Mouse (Mus musculus) E14TG2a.4 (cell line): ENCODE measurements around the gene Tada3.

Experiments
- H3K27me3 ChIP-seq: 2 replicates; pipeline ENCODE4 v1.6.1; 2014; ENCODE audit warnings: low read length, control low read depth; ENCODE audit not compliant: insufficient read depth
- H3K36me3 ChIP-seq: 2 replicates; pipeline ENCODE4 v1.6.1; 2014; ENCODE audit warnings: low read length, control low read depth; ENCODE audit not compliant: insufficient read depth
- H3K4me1 ChIP-seq: replicated peaks from 2 replicates; pipeline ENCODE4 v1.6.1; 2014; ENCODE audit warnings: low read depth, low read length, control low read depth
- H3K4me3 ChIP-seq: replicated peaks from 2 replicates; pipeline ENCODE4 v1.5.1; 2014; ENCODE audit warnings: mild to moderate bottlenecking, low read length
- H3K9me3 ChIP-seq: 2 replicates; pipeline ENCODE4 v1.6.1; 2014; ENCODE audit warnings: low read length, control low read depth
- CTCF ChIP-seq: conservative IDR thresholded peaks from 2 replicates; pipeline ENCODE4 v1.5.1; 2014; ENCODE audit warnings: low read length
- NANOG ChIP-seq: IDR thresholded peaks from 2 replicates; pipeline ENCODE4 v1.6.1; 2014; ENCODE audit warnings: borderline replicate concordance, low read length, mixed read lengths
- POU5F1 ChIP-seq: IDR thresholded peaks from 2 replicates; pipeline ENCODE4 v1.6.1; 2014; ENCODE audit warnings: low read length, borderline replicate concordance

Tada3 gene

DNA sequence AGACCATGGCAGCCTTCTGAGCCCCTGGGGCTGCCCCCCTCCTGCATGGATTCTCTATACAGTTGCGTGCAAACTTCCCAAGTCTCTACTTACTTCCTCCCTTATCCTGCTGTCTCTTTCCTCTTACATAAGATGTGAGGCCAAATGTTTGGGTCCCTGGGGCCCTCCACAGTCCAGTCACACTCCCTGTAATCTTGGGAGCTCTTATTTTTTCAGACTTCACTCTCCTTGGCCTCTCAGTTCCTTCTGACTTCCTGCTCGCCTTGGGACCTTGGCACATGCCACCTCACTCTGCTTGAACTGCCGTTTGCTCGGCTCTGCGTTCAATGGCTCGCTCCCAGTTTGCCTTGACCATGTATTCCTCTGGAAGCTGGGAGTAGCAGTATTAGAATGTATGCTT lies 16.3 kb upstream of the Tada3 start:
- Histone ChIP-seq H3K4me1 (peaks cover 93% of the 10 kb centered on the region), H3K36me3 (peaks cover 39% of the 10 kb centered on the region), H3K9me3 (no peaks in the 10 kb centered on the region), H3K4me3 (no peak overlapping the region), H3K27me3 (0 out of 2 replicates have a peak, but pooled peaks cover 5% of the 10 kb centered on the region)
- TF ChIP-seq POU5F1 = no peak
- no peak for TF ChIP-seq NANOG

- TF ChIP-seq CTCF (no peak), NANOG (no peak), POU5F1 (no peak)
- Histone ChIP-seq H3K4me1 (peaks cover 93% of the 10 kb centered on the region), H3K36me3 (peaks cover 49% of the 10 kb centered on the region), H3K27me3 (0 out of 2 replicates have a peak, but pooled peaks cover 5% of the 10 kb centered on the region), H3K9me3 (no peaks in the 10 kb centered on the region), H3K4me3 (peak overlapping the region; percentile 85)
Measured at GRCm38 (mm10) chr6:113392387-113393071, 14.8 kb upstream of the Tada3 start.

DNA sequence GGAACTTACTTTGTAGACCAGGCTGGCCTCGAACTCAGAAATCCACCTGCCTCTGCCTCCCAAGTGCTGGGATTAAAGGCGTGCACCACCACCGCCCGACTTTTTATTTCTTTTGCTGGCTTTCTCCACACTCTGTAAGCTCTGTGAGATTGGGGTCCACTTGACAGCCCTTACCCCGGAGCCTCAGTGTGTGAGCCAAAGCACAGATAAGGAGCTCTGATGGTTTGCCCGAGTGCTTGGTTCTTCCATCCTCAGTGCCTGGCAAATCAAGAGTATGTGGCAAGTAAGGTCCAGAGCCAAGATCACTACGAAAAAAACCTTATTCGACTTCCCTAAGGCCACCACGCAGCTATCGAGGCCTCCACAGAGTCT lies 14.3 kb upstream of the Tada3 start:
- Histone ChIP-seq H3K4me1 (peaks cover 93% of the 10 kb centered on the region), H3K36me3 (peaks cover 55% of the 10 kb centered on the region), H3K27me3 (0 out of 2 replicates have a peak, but pooled peaks cover 5% of the 10 kb centered on the region), H3K4me3 (peak overlapping the region; percentile 85), H3K9me3 (no peaks in the 10 kb centered on the region)
- no peak for TF ChIP-seq NANOG
- no peak for TF ChIP-seq POU5F1

GRCm38 (mm10) chr6:113390715-113391114 lies 13.0 kb upstream of the Tada3 start:
- Histone ChIP-seq H3K9me3 (no peaks in the 10 kb centered on the region), H3K27me3 (0 out of 2 replicates have a peak, but pooled peaks cover 5% of the 10 kb centered on the region), H3K4me3 (no peak overlapping the region), H3K4me1 (peaks cover 84% of the 10 kb centered on the region), H3K36me3 (peaks cover 67% of the 10 kb centered on the region)
- TF ChIP-seq POU5F1 (no peak), CTCF (no peak), NANOG (no peak)

DNA sequence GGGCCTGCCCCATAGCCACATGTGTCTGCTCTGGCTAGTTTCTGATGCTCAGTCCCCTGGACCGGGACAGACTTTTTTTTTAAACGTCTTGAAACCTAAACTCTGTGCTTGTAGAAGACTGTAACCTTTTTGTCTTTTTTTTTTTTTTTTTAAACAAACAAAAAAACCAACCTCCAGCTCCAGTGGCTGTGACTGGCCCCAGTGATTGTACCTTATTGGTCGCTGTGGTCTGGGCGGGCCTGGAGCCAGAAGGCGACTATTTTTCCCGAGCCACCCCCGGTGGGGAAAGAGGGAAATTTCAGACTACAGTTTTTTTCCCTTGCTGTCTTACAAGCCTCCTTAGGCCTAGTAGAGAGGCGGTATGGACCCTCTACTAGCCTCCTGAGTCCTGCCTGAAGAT lies 11.3 kb upstream of the Tada3 start, which contains the start of gene Ttll3:
TSS of gene Ttll3 (plus strand) at position 301 of the 400 bp plus-strand sequence.
- Histone ChIP-seq H3K36me3 (peaks cover 76% of the 10 kb centered on the region), H3K4me1 (peaks cover 83% of the 10 kb centered on the region), H3K27me3 (0 out of 2 replicates have a peak, but pooled peaks cover 5% of the 10 kb centered on the region), H3K4me3 (peak within 1 kb of the TSS; percentile 43), H3K9me3 (no peaks in the 10 kb centered on the region)
- TF ChIP-seq CTCF (no peak), POU5F1 (no peak), NANOG (no peak)

DNA sequence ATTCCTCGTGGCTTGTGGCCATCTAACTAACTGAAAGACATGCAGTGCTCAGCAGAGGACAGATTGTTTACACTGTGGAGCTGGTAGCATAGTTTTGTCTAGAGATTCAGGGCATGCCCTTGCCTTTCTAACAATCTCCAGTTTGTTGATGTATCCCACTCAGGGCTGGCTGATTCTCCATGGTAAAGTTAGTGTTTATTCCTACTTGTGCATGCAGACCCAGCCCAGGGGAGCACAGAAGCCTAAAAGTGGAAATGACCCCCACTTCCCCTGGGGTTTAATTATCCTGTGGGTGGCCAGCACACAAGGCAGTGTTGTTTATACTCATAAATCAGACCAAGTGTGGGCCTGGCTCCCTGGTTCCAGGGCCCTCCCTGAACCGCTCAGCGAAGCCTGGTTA lies 8.3 kb upstream of the Tada3 start:
- no peaks in the 10 kb centered on the region for H3K27me3 ChIP-seq
- no peak for TF ChIP-seq CTCF
- TF ChIP-seq POU5F1 = no peak
- TF ChIP-seq NANOG = no peak
- H3K36me3 ChIP-seq = peaks cover 100% of the 10 kb centered on the region
- H3K4me3 ChIP-seq = no peak overlapping the region
- H3K9me3 ChIP-seq = no peaks in the 10 kb centered on the region
- H3K4me1 ChIP-seq = peaks cover 73% of the 10 kb centered on the region

- H3K36me3 ChIP-seq = peaks cover 100% of the 10 kb centered on the region
Measured at GRCm38 (mm10) chr6:113385160-113385714, 7.6 kb upstream of the Tada3 start.

DNA sequence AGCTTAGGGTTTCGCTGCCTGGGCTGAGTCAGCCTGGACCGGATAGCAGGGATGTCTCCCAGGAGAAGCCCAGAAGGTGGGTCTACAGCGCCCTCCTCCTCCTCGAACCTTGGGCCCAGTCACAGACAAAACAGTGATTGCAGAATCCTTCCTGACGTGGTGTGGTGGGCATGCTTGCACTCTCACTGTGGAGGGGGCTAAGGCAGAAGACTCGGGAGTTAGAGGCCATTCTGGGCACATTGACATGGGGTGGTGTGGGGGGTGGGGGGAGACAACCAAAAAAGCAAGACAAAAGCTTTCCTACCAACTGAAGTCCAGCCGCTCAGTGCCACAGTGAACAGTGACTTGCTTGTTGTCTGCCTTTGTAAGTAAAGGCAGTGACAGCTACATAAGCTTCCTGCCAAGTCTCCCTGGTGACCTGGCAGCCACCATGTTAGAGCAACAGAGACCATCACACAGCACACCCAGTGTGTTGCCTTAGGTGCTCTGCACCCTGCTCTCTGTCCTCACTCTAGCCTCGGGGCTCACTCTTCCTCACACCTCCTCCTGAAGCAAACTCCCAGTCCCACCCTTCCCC lies 6.8 kb upstream of the Tada3 start:
- TF ChIP-seq POU5F1 (no peak), CTCF (no peak), NANOG (no peak)

More at GRCm38 (mm10) chr6:113385160-113385714, 7.6 kb upstream of the Tada3 start:
- Histone ChIP-seq H3K4me1 (peaks cover 75% of the 10 kb centered on the region), H3K27me3 (no peaks in the 10 kb centered on the region), H3K9me3 (no peaks in the 10 kb centered on the region), H3K4me3 (no peak overlapping the region)
- TF ChIP-seq NANOG (no peak), CTCF (no peak), POU5F1 (no peak)

More for the DNA sequence above, 6.8 kb upstream of the Tada3 start:
- no peak overlapping the region for H3K4me3 ChIP-seq
- H3K27me3 ChIP-seq = no peaks in the 10 kb centered on the region
- H3K9me3 ChIP-seq = no peaks in the 10 kb centered on the region
- H3K4me1 ChIP-seq = peaks cover 75% of the 10 kb centered on the region
- H3K36me3 ChIP-seq = peaks cover 100% of the 10 kb centered on the region
